Mouse (Mus musculus) left cerebral cortex, adult 9 months (tissue): Measurements from ENCODE around the gene Plscr2.
"Not testable (repeated sequence)": the region's sequence is repeated elsewhere in the genome, so short reads cannot be mapped to it uniquely, and the experiment has no call there.

Source experiments
- DNase-seq, 2 experiments: peaks; one replicate each; pipeline ENCODE4 v3.0.0; 2022; ENCODE audit warnings: low spot score in 2 of 2

Gene Plscr2

GRCm38 (mm10) chr9:92273956-92274762, 1.2 kb upstream of the Plscr2 start:
- no peak for DNase-seq

- DNase-seq: no peak
Measured at GRCm38 (mm10) chr9:92276360-92276759, 958 bp downstream of the Plscr2 start.

GRCm38 (mm10) chr9:92280048-92280447, 4.6 kb downstream of the Plscr2 start:
- no peak for DNase-seq

- no peak for DNase-seq
Measured at GRCm38 (mm10) chr9:92282563-92283171, 7.3 kb downstream of the Plscr2 start.

GRCm38 (mm10) chr9:92289675-92290074, 14.3 kb downstream of the Plscr2 start:
- no peak for DNase-seq

- no peak for DNase-seq
Measured at GRCm38 (mm10) chr9:92292169-92292568, 16.8 kb downstream of the Plscr2 start.

- no peak for DNase-seq
Measured at GRCm38 (mm10) chr9:92292922-92293321, 17.5 kb downstream of the Plscr2 start.

- no peak for DNase-seq
Measured at GRCm38 (mm10) chr9:92293560-92294548, 18.5 kb downstream of the Plscr2 start.

- DNase-seq: no peak
Measured at GRCm38 (mm10) chr9:92298288-92298687, 22.9 kb downstream of the Plscr2 start.

GRCm38 (mm10) chr9:92301213-92301612, 25.8 kb downstream of the Plscr2 start:
- DNase-seq: no peak

GRCm38 (mm10) chr9:92305075-92305474, 29.7 kb downstream of the Plscr2 start:
- no peak for DNase-seq

- no peak for DNase-seq
Measured at GRCm38 (mm10) chr9:92305620-92306220, 30.3 kb downstream of the Plscr2 start.

GRCm38 (mm10) chr9:92309077-92309476, 33.7 kb downstream of the Plscr2 start, which contains the start of gene 1700057G04Rik:
Gene 1700057G04Rik (plus strand): TSS chr9:92309377.
- no peak for DNase-seq

- DNase-seq: no peak
Measured at GRCm38 (mm10) chr9:92316791-92317190, 41.4 kb downstream of the Plscr2 start.

- not testable (repeated sequence) for DNase-seq
Measured at GRCm38 (mm10) chr9:92325936-92326335, 50.5 kb downstream of the Plscr2 start.

- no peak for DNase-seq
Measured at GRCm38 (mm10) chr9:92326813-92327212, 51.4 kb downstream of the Plscr2 start.

- no peak for DNase-seq
Measured at GRCm38 (mm10) chr9:92331383-92331782, 56.0 kb downstream of the Plscr2 start.

GRCm38 (mm10) chr9:92334845-92335244, 59.4 kb downstream of the Plscr2 start:
- DNase-seq: no peak

GRCm38 (mm10) chr9:92335277-92335818, 59.9 kb downstream of the Plscr2 start:
- no peak for DNase-seq

- no peak for DNase-seq
Measured at GRCm38 (mm10) chr9:92337063-92337462, 61.7 kb downstream of the Plscr2 start.

GRCm38 (mm10) chr9:92337661-92338060, 62.3 kb downstream of the Plscr2 start:
- DNase-seq: no peak
